Mouse (Mus musculus): ENCODE measurements around the gene Scn7a. TPM values are rescaled to one million over a fixed set of nuclear protein-coding genes. Genes with fewer than 3 reads are reported as not detected.

Scn7a gene
- polyA plus RNA-seq, 2 experiments from 2014 or later: 0.04 TPM; not detected in 1

Other genes starting within 250 kb of the Scn7a start
- gene Scn9a, start 150.0 kb downstream of the Scn7a start, polyA plus RNA-seq (2017; shearing (Covaris generic)): under 1 TPM in 1 of 2 experiments, not detected in 1; 0.33 TPM

All from activated CD4-positive, CD25-positive, alpha-beta regulatory T cell, adult 4 months (primary cell).